Mouse (Mus musculus) forebrain, embryonic 10.5 days (tissue): ENCODE measurements around the gene Litaf. TPM values are rescaled to one million over a fixed set of nuclear protein-coding genes. Genes with fewer than 3 reads are reported as not detected.
"Not testable (repeated sequence)": the region's sequence is repeated elsewhere in the genome, so short reads cannot be mapped to it uniquely, and the experiment has no call there.

Experiments used
- DNase-seq: peaks from one replicate; pipeline ENCODE4 v3.0.0-alpha.2; 2017; ENCODE audit warnings: low spot score; ENCODE audit errors: extremely low spot score
- H3K27ac ChIP-seq: fragments of 300-500 bp; sonication (generic); 2 replicates; pipeline ENCODE4 v1.5.1; 2016; ENCODE audit warnings: mild to moderate bottlenecking
- H3K27me3 ChIP-seq: fragments of 300-500 bp; sonication (generic); 2 replicates; pipeline ENCODE4 v1.6.1; 2016; ENCODE audit warnings: mild to moderate bottlenecking; ENCODE audit not compliant: poor library complexity, severe bottlenecking
- H3K36me3 ChIP-seq: fragments of 300-500 bp; sonication (generic); replicated peaks from 2 replicates; pipeline ENCODE4 v1.6.1; 2016; ENCODE audit warnings: mild to moderate bottlenecking, moderate library complexity
- H3K4me1 ChIP-seq: fragments of 300-500 bp; sonication (generic); 2 replicates; pipeline ENCODE4 v1.6.1; 2016
- H3K4me3 ChIP-seq: fragments of 300-500 bp; sonication (generic); 2 replicates; pipeline ENCODE4 v1.5.1; 2016; ENCODE audit warnings: mild to moderate bottlenecking, moderate library complexity
- H3K9me3 ChIP-seq: fragments of 300-500 bp; sonication (generic); 2 replicates; pipeline ENCODE4 v1.6.1; 2016; ENCODE audit warnings: mild to moderate bottlenecking, moderate library complexity
- WGBS: fragments of 180-500 bp; shearing (Covaris S2); methylation state at CpG from one replicate; pipeline ENCODE4 v1.1.7; 2016; 5-methylcytosine and 5-hydroxymethylcytosine counted together
- polyA plus RNA-seq: library from polyadenylated mRNA; unstranded; fragments of >200 nt; fragmentation: Nextera tagmentation; extraction: Ambion mirVana; gene quantifications from 2 replicates; pipeline ENCODE4 v1.2.1, GENCODE M21; 2016

The Litaf gene
- polyA plus RNA-seq, 1 experiment from 2014 or later = 61.7 TPM

DNA sequence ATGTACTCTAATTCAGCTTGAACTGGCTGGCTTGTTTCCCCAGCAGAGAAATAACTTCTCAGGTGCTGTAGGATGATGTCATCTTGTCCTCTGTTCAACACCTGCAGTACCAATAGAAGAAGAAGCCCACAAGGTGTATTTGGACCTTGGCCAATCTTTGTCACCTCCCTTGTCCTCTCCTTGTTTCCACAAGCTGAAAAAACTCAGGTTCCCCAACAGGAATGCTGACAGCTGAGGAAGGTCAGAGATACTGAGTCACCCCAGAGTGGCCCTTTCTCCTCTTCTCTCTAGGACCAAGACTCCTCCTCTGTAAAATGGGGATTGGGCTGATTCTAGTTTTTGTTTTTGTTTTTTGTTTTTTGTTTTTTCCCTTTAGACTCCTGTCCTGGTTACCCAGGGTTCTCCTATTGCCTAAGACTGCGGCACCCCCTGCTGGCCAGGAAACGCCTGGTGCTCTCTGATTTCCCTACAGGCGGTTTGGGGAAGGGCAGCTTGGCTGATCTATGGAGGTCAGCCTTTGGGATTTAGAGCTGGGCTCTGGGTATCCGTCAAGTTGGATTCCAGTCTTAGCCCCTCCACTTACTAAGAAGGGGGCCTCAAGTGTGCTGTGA is 31.7 kb downstream of the Litaf start:
- peak; percentile 81 for DNase-seq
- Histone ChIP-seq H3K36me3 (no peaks in the 10 kb centered on the region), H3K27me3 (peaks cover 10% of the 10 kb centered on the region; the same call in 1 of the 2 replicates), H3K4me3 (no peak overlapping the region), H3K9me3 (no peaks in the 10 kb centered on the region), H3K27ac (no peak overlapping the region), H3K4me1 (peaks cover 6% of the 10 kb centered on the region)
- WGBS = 5% methylated on average over 4 of the region's 4 CpGs

DNA sequence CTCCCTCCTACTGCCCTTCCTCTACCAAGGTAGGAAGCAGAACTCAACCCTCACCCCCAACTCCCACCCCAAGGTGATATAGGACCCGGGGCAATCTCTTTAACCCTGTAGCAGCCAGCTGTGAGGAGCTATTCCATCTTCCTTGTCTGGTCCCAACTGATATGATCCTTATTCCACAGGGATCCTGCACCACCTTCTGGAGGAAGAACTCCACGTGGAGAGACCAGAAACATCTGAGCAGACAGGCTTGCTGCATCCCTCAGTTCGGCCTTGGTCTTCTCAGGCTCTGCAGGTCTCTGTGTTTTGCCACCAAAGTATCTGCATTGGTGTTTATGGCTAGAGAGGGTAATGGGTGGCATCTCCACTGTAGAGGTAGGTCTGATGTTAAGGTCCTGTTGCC is 34.6 kb downstream of the Litaf start:
- no peaks in the 10 kb centered on the region for H3K36me3 ChIP-seq
- DNase-seq = no peak
- WGBS = 72% methylated on average over 3 of the region's 3 CpGs
- no peaks in the 10 kb centered on the region for H3K9me3 ChIP-seq
- H3K4me1 ChIP-seq = peaks cover 6% of the 10 kb centered on the region
- no peak overlapping the region for H3K4me3 ChIP-seq
- H3K27ac ChIP-seq = no peak overlapping the region
- peaks cover 3% of the 10 kb centered on the region; the same call in 1 of the 2 replicates for H3K27me3 ChIP-seq

DNA sequence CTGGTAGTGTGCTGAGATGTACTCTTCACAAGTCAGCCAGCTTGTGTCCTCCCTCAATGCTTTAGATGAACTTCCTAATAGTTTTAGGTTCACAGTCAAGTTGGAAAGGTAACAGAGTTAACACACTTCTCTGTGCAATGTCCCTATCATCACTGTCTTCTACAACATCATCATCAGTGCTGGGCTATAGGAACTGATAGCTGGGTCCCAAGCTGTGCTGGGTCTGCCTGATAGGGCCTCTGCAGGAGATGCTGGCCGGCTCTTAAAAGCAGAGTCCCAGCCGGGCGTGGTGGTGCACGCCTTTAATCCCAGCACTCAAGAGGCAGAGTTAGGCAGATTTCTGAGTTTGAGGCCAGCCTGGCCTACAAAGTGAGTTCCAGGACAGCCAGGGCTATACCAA is 35.1 kb downstream of the Litaf start:
- Histone ChIP-seq H3K27ac (no peak overlapping the region), H3K36me3 (no peaks in the 10 kb centered on the region), H3K4me1 (peaks cover 2% of the 10 kb centered on the region), H3K4me3 (no peak overlapping the region), H3K27me3 (peaks cover 3% of the 10 kb centered on the region; the same call in 1 of the 2 replicates), H3K9me3 (no peaks in the 10 kb centered on the region)
- WGBS = 87% methylated on average over 4 of the region's 4 CpGs
- no peak for DNase-seq

DNA sequence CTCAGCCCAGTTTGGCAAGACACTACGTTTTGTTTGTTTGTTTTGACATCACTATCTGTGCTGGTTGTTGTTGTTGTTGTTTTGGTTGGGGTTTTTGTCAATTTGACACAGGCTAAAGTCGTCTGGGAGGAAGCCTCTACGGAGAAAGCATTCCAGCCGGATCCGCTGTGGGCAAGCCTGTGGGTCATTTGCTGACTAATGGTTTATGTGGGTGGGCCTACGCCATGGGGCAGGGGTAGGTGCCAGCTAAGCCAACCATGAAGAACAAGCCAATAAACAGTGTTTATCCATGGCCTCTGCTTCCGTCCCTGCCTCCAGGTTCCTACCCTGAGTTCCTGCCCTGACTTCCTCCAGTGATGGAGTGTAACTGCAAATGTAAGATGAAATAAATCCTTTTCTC is 37.8 kb downstream of the Litaf start:
- H3K4me3 ChIP-seq = no peak overlapping the region
- H3K9me3 ChIP-seq = no peaks in the 10 kb centered on the region
- H3K36me3 ChIP-seq = no peaks in the 10 kb centered on the region
- no peak for DNase-seq
- H3K4me1 ChIP-seq = no peaks in the 10 kb centered on the region
- 80% methylated on average over 7 of the region's 7 CpGs for WGBS
- H3K27me3 ChIP-seq = no peaks in the 10 kb centered on the region
- H3K27ac ChIP-seq = no peak overlapping the region

DNA sequence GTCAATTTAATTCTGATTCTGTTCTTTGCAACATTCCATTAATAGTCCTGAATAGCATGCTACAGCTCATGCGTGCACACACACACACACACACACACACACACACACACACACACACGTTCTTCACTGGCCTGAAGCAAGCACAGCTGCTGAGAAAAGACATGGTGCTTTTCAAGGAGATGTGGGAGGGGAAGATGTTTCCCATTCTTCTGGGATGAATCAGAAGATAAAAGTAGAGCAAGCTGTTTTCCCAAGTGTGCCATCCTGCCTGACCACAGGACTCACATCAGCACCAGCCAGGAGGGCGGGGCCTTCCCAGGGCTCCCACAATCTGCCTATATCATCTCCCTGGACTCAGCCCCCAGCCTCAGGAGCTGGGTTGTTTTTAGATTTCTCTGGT is 41.1 kb downstream of the Litaf start:
- Histone ChIP-seq H3K9me3 (no peaks in the 10 kb centered on the region), H3K27me3 (no peaks in the 10 kb centered on the region), H3K27ac (no peak overlapping the region), H3K4me3 (no peak overlapping the region), H3K36me3 (no peaks in the 10 kb centered on the region), H3K4me1 (peaks cover 5% of the 10 kb centered on the region; the same call in 1 of the 2 replicates)
- no peak for DNase-seq
- 84% methylated on average over 3 of the region's 3 CpGs for WGBS

DNA sequence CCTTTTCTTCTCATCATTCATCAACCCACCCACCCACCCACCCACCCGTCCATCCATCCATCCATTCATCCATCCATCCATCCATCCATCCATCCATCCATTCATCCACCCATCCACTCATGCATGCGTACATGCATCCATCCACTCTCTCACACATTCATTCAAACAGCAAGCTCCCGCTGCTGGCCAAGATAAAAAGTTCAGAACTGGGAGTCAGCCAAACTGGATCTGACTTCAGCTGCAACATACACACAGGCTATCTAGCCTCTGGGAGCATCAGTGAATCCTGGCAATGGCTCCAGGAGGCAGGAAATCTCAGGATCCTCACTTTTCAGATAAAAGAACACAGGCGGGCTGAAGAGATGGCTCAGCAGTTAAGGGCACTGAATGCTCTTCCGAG is 42.3 kb downstream of the Litaf start:
- peaks cover 5% of the 10 kb centered on the region; the same call in 1 of the 2 replicates for H3K4me1 ChIP-seq
- DNase-seq = no peak
- no peak overlapping the region for H3K27ac ChIP-seq
- H3K9me3 ChIP-seq = no peaks in the 10 kb centered on the region
- no peaks in the 10 kb centered on the region for H3K27me3 ChIP-seq
- WGBS = 79% methylated on average over 5 of the region's 5 CpGs
- no peaks in the 10 kb centered on the region for H3K36me3 ChIP-seq
- H3K4me3 ChIP-seq = no peak overlapping the region

DNA sequence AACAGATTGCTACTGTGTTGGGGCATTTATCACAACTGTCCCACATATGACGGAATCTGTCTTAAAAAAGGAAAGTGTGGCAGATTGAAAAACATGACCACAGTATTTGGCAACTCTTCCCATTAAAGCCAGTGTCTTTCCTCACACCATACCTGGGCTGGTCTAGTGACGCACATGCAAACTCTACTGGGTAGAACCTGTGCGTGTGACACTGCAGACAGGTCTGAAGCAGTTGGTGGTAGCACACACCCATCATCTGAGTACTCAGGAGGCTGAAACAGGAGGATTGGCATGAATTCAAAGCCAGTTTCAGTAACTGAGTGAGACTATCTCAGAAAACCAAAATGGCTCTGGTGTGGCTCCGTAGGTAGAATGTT is 43.9 kb downstream of the Litaf start:
- Histone ChIP-seq H3K27ac (no peak overlapping the region), H3K9me3 (no peaks in the 10 kb centered on the region), H3K4me1 (peaks cover 10% of the 10 kb centered on the region), H3K27me3 (no peaks in the 10 kb centered on the region), H3K4me3 (no peak overlapping the region), H3K36me3 (no peaks in the 10 kb centered on the region)
- 89% methylated on average over 4 of the region's 4 CpGs for WGBS
- DNase-seq = no peak

DNA sequence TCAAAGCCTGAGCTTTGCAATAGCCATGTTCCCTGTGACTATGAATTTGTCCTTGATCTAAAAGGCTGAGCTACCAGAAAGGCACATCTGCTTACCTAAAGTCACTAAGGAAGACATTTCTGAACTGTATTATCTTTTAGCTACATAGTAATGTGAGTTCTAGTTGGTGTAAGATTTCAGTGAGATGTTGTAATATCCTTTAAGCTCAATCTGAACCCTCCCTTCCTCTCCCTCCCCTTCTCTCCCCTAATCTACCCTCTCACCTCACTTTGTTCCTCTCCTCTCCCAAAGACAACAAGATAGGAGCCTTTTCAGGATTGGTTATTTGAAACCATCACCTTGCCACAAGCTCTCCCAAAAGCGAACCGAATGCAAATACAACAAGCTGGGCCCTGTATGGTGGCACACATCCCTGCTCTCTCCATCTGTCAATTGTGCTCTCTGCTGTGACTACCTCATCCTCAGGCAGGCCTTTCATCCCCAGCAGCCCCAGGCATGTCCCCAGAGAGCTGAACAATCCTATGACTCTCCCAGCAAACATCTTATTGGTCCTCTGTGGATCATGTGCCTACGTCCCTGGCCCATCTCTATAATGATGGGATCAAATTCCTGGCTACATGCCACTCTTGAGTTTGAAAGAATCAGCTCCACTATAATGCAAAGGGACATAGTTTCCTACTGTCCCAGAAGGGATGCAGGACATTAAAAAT is 44.4 kb downstream of the Litaf start:
- Histone ChIP-seq H3K27ac (no peak overlapping the region), H3K27me3 (no peaks in the 10 kb centered on the region), H3K36me3 (no peaks in the 10 kb centered on the region), H3K9me3 (no peaks in the 10 kb centered on the region), H3K4me3 (no peak overlapping the region), H3K4me1 (peaks cover 10% of the 10 kb centered on the region)
- WGBS = 78% methylated on average over 3 of the region's 3 CpGs
- no peak for DNase-seq

DNA sequence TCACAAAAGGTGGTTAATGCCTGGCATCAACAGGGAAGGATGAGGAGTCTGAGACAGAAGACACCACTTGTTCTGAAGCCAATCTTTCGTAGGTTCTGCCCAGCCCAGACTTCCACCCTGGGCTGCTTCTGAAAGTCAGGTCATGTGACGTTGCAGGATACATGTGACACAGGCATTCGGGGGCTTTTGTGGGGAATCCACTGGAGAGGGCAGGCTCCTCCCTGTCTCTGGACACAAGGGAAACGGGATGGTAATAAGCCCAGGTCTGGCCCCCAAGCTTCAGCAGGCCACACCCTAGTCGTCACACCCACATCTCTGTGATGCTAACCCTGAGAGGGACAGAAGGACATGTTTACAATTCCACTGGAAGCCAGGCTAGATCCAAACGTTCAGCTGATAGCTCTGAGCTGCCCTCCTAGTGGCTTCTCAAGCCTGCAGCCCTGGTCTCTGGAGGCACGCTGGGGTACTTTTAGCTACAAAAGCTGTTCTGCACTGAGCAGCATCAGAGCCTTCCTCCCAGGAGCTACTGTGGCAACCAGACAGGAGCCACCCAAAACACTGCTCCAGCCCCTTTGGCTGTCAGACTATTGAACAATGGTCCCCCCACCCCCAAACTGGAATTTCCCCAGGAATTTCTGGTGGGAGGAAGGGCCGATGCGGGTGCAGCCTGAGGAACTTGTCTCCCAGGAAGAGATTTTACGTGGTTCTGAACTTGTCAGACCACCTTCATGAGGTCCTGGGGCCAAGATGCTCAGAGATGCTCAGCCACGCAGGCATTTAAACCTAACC is 48.0 kb downstream of the Litaf start:
- H3K27me3 ChIP-seq = no peaks in the 10 kb centered on the region
- no peaks in the 10 kb centered on the region for H3K9me3 ChIP-seq
- H3K36me3 ChIP-seq = no peaks in the 10 kb centered on the region
- peaks cover 10% of the 10 kb centered on the region for H3K4me1 ChIP-seq
- H3K4me3 ChIP-seq = no peak overlapping the region
- DNase-seq = no peak
- no peak overlapping the region for H3K27ac ChIP-seq
- WGBS = 72% methylated on average over 11 of the region's 11 CpGs

DNA sequence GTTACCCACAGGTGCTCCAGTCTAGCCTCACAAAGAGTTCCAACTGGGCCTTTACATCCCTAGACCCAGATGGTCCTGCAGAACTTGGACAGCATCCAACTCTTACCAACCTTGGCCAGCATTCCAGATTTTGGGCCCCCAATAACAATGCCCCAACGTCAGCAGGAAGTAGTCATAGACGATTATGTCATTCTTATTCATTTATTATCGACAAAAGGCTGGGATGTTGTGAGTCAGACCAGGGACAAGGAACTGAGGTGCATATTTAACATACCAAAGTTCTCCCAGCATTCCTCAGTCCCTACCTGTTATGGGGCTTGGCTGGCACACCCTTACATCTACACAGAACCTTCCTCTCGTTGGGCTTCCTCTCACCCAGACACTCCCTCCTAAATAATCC is 49.6 kb downstream of the Litaf start:
- Histone ChIP-seq H3K27me3 (no peaks in the 10 kb centered on the region), H3K9me3 (no peaks in the 10 kb centered on the region), H3K4me1 (peaks cover 12% of the 10 kb centered on the region), H3K36me3 (no peaks in the 10 kb centered on the region), H3K4me3 (no peak overlapping the region), H3K27ac (no peak overlapping the region)
- 87% methylated on average over 4 of the region's 4 CpGs for WGBS
- no peak for DNase-seq

DNA sequence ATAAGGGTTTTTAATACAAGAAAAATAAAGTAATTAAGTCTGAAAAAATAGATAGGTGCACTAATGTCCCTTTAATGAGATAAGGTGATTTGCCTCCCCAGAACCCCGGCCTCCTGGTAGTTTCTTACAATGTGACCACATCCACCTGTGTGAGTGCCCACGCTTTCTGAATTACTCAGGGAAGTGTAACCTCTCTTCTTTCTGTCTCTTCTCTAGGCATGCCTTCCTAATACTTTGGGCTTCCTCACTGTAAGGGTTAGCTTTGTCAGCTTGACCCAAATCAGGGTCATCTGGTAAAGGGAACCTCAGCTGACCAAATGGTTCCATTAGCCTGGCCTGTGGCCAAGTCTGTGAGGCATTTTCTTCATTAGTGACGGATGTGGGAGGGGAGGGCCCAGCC is 51.5 kb downstream of the Litaf start:
- H3K4me3 ChIP-seq = no peak overlapping the region
- no peak overlapping the region for H3K27ac ChIP-seq
- no peaks in the 10 kb centered on the region for H3K27me3 ChIP-seq
- no peaks in the 10 kb centered on the region for H3K9me3 ChIP-seq
- no peak for DNase-seq
- H3K4me1 ChIP-seq = peaks cover 25% of the 10 kb centered on the region
- WGBS = 90% methylated on average over 3 of the region's 3 CpGs
- H3K36me3 ChIP-seq = no peaks in the 10 kb centered on the region

DNA sequence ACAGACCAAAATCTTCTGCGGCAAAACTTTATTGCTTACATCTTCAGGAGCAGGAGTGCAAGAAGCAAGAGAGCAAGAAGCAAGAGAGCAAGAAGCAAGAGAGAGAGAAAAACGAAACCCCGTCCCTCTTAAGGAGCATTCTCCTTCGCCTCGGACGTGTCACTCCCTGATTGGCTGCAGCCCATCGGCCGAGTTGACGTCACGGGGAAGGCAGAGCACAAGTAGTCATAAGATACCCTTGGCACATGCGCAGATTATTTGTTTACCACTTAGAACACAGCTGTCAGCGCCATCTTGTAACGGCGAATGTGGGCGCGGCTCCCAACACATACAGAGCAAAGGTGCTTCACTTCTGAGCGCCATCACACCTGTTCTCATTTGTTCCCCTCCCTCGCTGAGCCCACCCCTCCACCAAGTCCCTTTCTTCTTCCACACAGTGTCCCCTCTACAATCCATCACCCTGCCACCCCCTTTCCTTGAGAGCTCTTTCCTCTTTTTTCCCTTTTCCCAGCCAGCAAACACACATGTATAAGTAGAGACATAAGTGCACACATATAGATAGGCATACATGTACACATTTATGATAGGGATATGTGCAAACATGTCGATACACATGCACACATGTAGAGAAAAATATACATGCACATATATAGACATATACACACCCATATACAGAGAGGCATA is 52.4 kb downstream of the Litaf start:
- H3K27ac ChIP-seq, H3K27me3 ChIP-seq, H3K4me3 ChIP-seq, DNase-seq, H3K36me3 ChIP-seq, H3K9me3 ChIP-seq: not testable (repeated sequence)
- WGBS = 90% methylated on average over 13 of the region's 19 CpGs
- H3K4me1 ChIP-seq = peaks cover 30% of the 10 kb centered on the region
